Mouse (Mus musculus): ENCODE data around the gene Fbxl17. TPM values are rescaled to one million over a fixed set of nuclear protein-coding genes. Genes with fewer than 3 reads are reported as not detected.

Gene Fbxl17
- polyA plus RNA-seq, 1 experiment, result 4.1 TPM

DNA sequence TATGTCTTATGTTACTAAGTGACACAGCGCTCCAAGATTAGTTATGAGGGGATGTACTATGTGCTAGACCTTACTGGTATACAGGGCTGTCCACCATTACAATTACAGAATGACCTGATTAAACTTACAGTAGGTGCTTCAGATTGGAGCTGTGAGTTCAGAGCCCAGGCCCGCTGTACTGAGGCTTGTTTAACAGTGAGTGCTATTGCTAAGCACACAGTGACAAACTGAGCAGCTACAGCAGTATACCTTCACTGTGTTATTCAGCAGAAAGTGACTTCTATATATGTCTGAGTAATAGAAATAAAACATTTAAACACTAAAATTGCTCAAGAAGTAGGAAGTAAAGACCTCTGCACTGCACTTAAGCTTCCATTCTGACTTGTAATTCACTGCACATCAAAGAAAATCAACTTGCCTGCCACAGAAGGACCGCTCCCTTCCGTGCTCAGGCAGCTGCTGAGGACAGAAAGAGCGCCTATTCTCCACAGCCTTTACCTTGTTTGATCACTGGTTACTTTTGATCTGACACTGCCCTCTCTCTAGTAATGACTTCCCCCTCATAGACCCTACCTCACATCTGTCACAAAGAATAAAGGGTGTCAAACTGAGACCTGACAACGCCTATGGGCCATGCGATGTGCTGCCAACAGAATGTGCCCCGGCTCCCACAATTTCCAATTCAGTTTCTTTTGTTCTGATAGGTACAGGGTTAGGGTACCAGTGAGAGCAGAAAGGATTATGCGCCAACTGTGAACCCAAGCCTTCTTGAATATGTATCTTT is 39.9 kb downstream of the Fbxl17 start:
- no peaks in the 10 kb centered on the region for H3K36me3 ChIP-seq (ENCODE audit: control insufficient read depth, insufficient read depth, low read length)
- no peak overlapping the region for H3K27ac ChIP-seq (ENCODE audit: control insufficient read depth, insufficient read depth, low read depth, low read length)
- H3K4me3 ChIP-seq (ENCODE audit: control insufficient read depth, low read depth, low read length), result no peak overlapping the region
- TF ChIP-seq CTCF (IDR thresholded peaks at IDR 0.05; ENCODE audit: control insufficient read depth, insufficient read depth, insufficient replicate concordance, low read depth, low read length), result no peak
- no peak for TF ChIP-seq POLR2A (IDR thresholded peaks at IDR 0.05; ENCODE audit: control insufficient read depth, low read depth, low read length)
- no peaks in the 10 kb centered on the region for H3K4me1 ChIP-seq (ENCODE audit: control insufficient read depth, insufficient read depth, low read length)
- no peaks in the 10 kb centered on the region for H3K27me3 ChIP-seq (ENCODE audit: control insufficient read depth, insufficient read depth, low read length)

DNA sequence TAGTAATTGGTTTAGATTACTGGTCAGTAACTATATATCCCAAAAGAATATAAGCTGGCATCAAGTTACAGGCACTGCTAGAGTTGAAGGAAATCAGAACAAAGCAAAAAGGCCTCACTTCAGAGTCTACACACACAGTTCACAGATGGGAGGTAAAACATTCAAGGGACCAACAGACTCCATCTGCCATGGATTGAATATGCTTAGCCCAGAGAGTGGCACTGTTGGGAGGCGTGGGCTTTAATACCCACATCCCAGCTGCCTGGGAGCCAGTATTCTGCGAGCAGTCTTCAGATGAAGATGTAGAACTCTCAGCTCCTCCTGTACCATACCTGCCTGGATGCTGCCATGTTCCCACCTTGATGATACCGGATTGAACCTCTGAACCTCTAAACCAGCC is 41.8 kb downstream of the Fbxl17 start:
- Histone ChIP-seq H3K27me3 (ENCODE audit: control insufficient read depth, insufficient read depth, low read length) (no peaks in the 10 kb centered on the region), H3K27ac (ENCODE audit: control insufficient read depth, insufficient read depth, low read depth, low read length) (no peak overlapping the region), H3K36me3 (ENCODE audit: control insufficient read depth, insufficient read depth, low read length) (no peaks in the 10 kb centered on the region), H3K4me1 (ENCODE audit: control insufficient read depth, insufficient read depth, low read length) (no peaks in the 10 kb centered on the region), H3K4me3 (ENCODE audit: control insufficient read depth, low read depth, low read length) (no peak overlapping the region)
- TF ChIP-seq CTCF (IDR thresholded peaks at IDR 0.05; ENCODE audit: control insufficient read depth, insufficient read depth, insufficient replicate concordance, low read depth, low read length) (no peak), POLR2A (IDR thresholded peaks at IDR 0.05; ENCODE audit: control insufficient read depth, low read depth, low read length) (no peak)

DNA sequence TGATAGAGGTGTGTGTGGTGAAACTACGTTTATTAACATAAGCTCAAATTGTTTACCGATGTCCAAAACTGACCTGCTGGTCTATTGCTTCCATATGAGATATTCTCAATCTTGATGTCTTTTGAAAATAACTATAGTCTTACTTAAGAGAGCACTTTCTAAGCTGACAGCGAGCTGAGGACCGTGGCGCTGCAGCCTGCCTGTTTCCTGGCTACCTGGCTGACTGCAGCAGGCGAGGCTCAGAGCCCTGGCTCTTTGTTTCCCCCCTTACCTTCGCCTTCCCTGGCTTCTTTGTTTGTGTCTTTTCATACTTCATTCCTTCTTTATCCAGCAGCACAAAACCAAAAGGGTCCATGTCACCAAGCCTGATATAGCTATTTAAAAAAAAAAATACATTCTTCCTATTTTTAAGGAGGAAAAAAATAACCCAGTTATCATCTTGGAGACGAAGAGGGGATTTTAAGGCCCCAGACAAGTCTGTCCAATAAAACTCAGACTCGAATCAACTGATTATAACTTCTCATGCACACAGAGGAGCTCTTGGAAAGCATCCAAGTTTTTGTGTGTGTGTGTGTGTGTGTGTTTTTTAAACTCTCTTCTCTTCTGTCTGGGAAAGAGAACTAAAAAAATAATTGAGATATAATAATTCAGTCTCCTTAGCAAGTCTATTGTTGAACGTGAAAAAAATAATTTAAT is 48.4 kb downstream of the Fbxl17 start:
- Histone ChIP-seq H3K27ac (ENCODE audit: control insufficient read depth, insufficient read depth, low read depth, low read length) (no peak overlapping the region), H3K36me3 (ENCODE audit: control insufficient read depth, insufficient read depth, low read length) (no peaks in the 10 kb centered on the region), H3K27me3 (ENCODE audit: control insufficient read depth, insufficient read depth, low read length) (no peaks in the 10 kb centered on the region), H3K4me3 (ENCODE audit: control insufficient read depth, low read depth, low read length) (no peak overlapping the region), H3K4me1 (ENCODE audit: control insufficient read depth, insufficient read depth, low read length) (no peaks in the 10 kb centered on the region)
- no peak for TF ChIP-seq POLR2A (IDR thresholded peaks at IDR 0.05; ENCODE audit: control insufficient read depth, low read depth, low read length)
- TF ChIP-seq CTCF (IDR thresholded peaks at IDR 0.05; ENCODE audit: control insufficient read depth, insufficient read depth, insufficient replicate concordance, low read depth, low read length), result no peak

DNA sequence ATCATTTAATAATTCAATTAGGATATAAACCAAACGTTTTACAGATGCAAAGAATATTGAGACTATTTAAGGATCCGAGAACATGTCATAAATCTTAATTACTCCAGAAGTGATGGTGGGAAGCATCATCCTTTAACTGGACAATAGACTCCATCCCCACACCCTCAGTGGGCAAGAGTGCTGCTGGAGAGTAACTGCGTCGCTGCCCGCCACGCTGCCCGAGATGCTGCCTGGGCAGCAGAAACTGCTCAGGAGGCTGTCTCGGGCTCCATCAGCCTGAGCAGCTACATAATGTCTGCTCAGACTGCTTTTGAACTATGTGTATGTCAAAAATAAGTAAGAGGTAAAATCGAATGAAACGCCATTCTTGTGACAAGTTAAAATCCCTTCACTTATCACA is 52.1 kb downstream of the Fbxl17 start:
- no peaks in the 10 kb centered on the region for H3K36me3 ChIP-seq (ENCODE audit: control insufficient read depth, insufficient read depth, low read length)
- TF ChIP-seq CTCF (IDR thresholded peaks at IDR 0.05; ENCODE audit: control insufficient read depth, insufficient read depth, insufficient replicate concordance, low read depth, low read length) (no peak), POLR2A (IDR thresholded peaks at IDR 0.05; ENCODE audit: control insufficient read depth, low read depth, low read length) (no peak)
- no peak overlapping the region for H3K4me3 ChIP-seq (ENCODE audit: control insufficient read depth, low read depth, low read length)
- no peaks in the 10 kb centered on the region for H3K4me1 ChIP-seq (ENCODE audit: control insufficient read depth, insufficient read depth, low read length)
- no peaks in the 10 kb centered on the region for H3K27me3 ChIP-seq (ENCODE audit: control insufficient read depth, insufficient read depth, low read length)
- no peak overlapping the region for H3K27ac ChIP-seq (ENCODE audit: control insufficient read depth, insufficient read depth, low read depth, low read length)

GRCm38 (mm10) chr17:63446971-63447679 is 52.7 kb downstream of the Fbxl17 start:
- no peak for TF ChIP-seq CTCF (IDR thresholded peaks at IDR 0.05; ENCODE audit: control insufficient read depth, insufficient read depth, insufficient replicate concordance, low read depth, low read length)
- no peak for TF ChIP-seq POLR2A (IDR thresholded peaks at IDR 0.05; ENCODE audit: control insufficient read depth, low read depth, low read length)
- Histone ChIP-seq H3K36me3 (ENCODE audit: control insufficient read depth, insufficient read depth, low read length) (no peaks in the 10 kb centered on the region), H3K27me3 (ENCODE audit: control insufficient read depth, insufficient read depth, low read length) (no peaks in the 10 kb centered on the region), H3K4me3 (ENCODE audit: control insufficient read depth, low read depth, low read length) (no peak overlapping the region), H3K27ac (ENCODE audit: control insufficient read depth, insufficient read depth, low read depth, low read length) (no peak overlapping the region), H3K4me1 (ENCODE audit: control insufficient read depth, insufficient read depth, low read length) (no peaks in the 10 kb centered on the region)

DNA sequence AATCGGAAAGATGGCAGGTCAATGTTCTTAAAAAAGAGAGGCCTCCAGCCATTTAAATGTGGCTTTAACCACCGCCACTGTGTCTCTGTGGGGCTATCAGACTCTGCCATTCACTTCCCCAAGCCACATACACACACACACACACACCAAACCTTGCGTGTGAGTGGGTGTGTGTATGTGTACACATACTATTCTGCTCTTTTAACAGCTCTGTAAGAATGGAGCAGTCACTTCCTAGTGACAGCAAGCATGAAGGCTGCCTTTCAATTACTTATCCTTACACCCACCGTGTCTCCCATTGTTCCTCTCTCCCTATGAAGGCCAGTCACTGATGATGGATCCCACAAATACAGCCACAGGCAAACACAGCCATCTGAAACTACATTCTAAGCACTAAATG is 54.6 kb downstream of the Fbxl17 start:
- Histone ChIP-seq H3K27ac (ENCODE audit: control insufficient read depth, insufficient read depth, low read depth, low read length) (no peak overlapping the region), H3K36me3 (ENCODE audit: control insufficient read depth, insufficient read depth, low read length) (no peaks in the 10 kb centered on the region), H3K4me3 (ENCODE audit: control insufficient read depth, low read depth, low read length) (no peak overlapping the region), H3K27me3 (ENCODE audit: control insufficient read depth, insufficient read depth, low read length) (no peaks in the 10 kb centered on the region), H3K4me1 (ENCODE audit: control insufficient read depth, insufficient read depth, low read length) (no peaks in the 10 kb centered on the region)
- TF ChIP-seq POLR2A (IDR thresholded peaks at IDR 0.05; ENCODE audit: control insufficient read depth, low read depth, low read length), result no peak
- TF ChIP-seq CTCF (IDR thresholded peaks at IDR 0.05; ENCODE audit: control insufficient read depth, insufficient read depth, insufficient replicate concordance, low read depth, low read length), result no peak

GRCm38 (mm10) chr17:63437424-63437823 is 62.4 kb downstream of the Fbxl17 start:
- no peak overlapping the region for H3K4me3 ChIP-seq (ENCODE audit: control insufficient read depth, low read depth, low read length)
- H3K27ac ChIP-seq (ENCODE audit: control insufficient read depth, insufficient read depth, low read depth, low read length), result no peak overlapping the region
- TF ChIP-seq POLR2A (IDR thresholded peaks at IDR 0.05; ENCODE audit: control insufficient read depth, low read depth, low read length) (no peak), CTCF (IDR thresholded peaks at IDR 0.05; ENCODE audit: control insufficient read depth, insufficient read depth, insufficient replicate concordance, low read depth, low read length) (no peak)
- no peaks in the 10 kb centered on the region for H3K36me3 ChIP-seq (ENCODE audit: control insufficient read depth, insufficient read depth, low read length)
- no peaks in the 10 kb centered on the region for H3K27me3 ChIP-seq (ENCODE audit: control insufficient read depth, insufficient read depth, low read length)
- H3K4me1 ChIP-seq (ENCODE audit: control insufficient read depth, insufficient read depth, low read length), result no peaks in the 10 kb centered on the region
